Mouse (Mus musculus) hindbrain, embryonic 11.5 days (tissue): ENCODE measurements around the gene Mettl22. TPM values are rescaled to one million over a fixed set of nuclear protein-coding genes. Genes with fewer than 3 reads are reported as not detected.

Source experiments
- ATAC-seq: fragments of 200-750 bp; cut with Nextera tagmentation; 2 replicates; pipeline ENCODE4 v1.8.0; 2017; ENCODE audit warnings: mild to moderate bottlenecking, moderate TSS enrichment, moderate library complexity; ENCODE audit not compliant: low FRiP score
- DNase-seq: peaks from one replicate; pipeline ENCODE4 v3.0.0-alpha.2; 2015; ENCODE audit warnings: low spot score
- H3K27ac ChIP-seq: fragments of 300-500 bp; sonication (generic); 2 replicates; pipeline ENCODE4 v1.5.1; 2014; ENCODE audit warnings: mild to moderate bottlenecking, low read depth, low read length
- H3K27me3 ChIP-seq: fragments of 300-500 bp; sonication (generic); 2 replicates; pipeline ENCODE4 v1.6.1; 2014; ENCODE audit warnings: mild to moderate bottlenecking, low read length, moderate library complexity, mixed read lengths; ENCODE audit not compliant: control insufficient read depth, insufficient read depth
- H3K36me3 ChIP-seq: fragments of 300-500 bp; sonication (generic); 2 replicates; pipeline ENCODE4 v1.6.1; 2014; ENCODE audit warnings: mild to moderate bottlenecking, low read length, moderate library complexity, mixed read lengths; ENCODE audit not compliant: control insufficient read depth, insufficient read depth
- H3K4me1 ChIP-seq: fragments of 300-500 bp; sonication (generic); replicated peaks from 2 replicates; pipeline ENCODE4 v1.6.1; 2014; ENCODE audit warnings: low read length, mixed read lengths; ENCODE audit not compliant: control insufficient read depth, insufficient read depth
- H3K4me2 ChIP-seq: fragments of 300-500 bp; sonication (generic); replicated peaks from 2 replicates; pipeline ENCODE4 v1.6.1; 2014; ENCODE audit warnings: mild to moderate bottlenecking, low read depth, low read length
- H3K4me3 ChIP-seq: fragments of 300-500 bp; sonication (generic); 2 replicates; pipeline ENCODE4 v1.5.1; 2014; ENCODE audit warnings: low read depth, low read length
- H3K9ac ChIP-seq: fragments of 300-500 bp; sonication (generic); 2 replicates; pipeline ENCODE4 v1.6.1; 2014; ENCODE audit warnings: low read depth, low read length
- H3K9me3 ChIP-seq: fragments of 300-500 bp; sonication (generic); 2 replicates; pipeline ENCODE4 v1.6.1; 2016; ENCODE audit warnings: low read length; ENCODE audit not compliant: control insufficient read depth
- WGBS: fragments of 180-500 bp; shearing (Covaris S2); extraction: QIAGEN DNeasy Blood & Tissue Kit; methylation state at CpG from one replicate; pipeline ENCODE4 v1.1.7; 2014; 5-methylcytosine and 5-hydroxymethylcytosine counted together
- polyA plus RNA-seq: library from polyadenylated mRNA; unstranded; fragments of >200 nt; fragmentation: Nextera tagmentation; extraction: Ambion mirVana; gene quantifications from 2 replicates; pipeline ENCODE4 v1.2.1, GENCODE M21; 2014

Gene Mettl22
- polyA plus RNA-seq = 21.1 and 24.2 TPM in 2 replicates

- Histone ChIP-seq H3K27me3 (no peaks in the 10 kb centered on the region), H3K36me3 (no peaks in the 10 kb centered on the region), H3K4me3 (peak within 1 kb of the TSS; percentile 76), H3K9me3 (no peaks in the 10 kb centered on the region), H3K27ac (peak within 1 kb of the TSS; percentile 70; the same call in 1 of the 2 replicates), H3K4me2 (peak within 1 kb of the TSS; percentile 82), H3K4me1 (no peaks in the 10 kb centered on the region), H3K9ac (peak within 1 kb of the TSS; percentile 87)
- ATAC-seq = peak; percentile 98
- WGBS = under 1% methylated on average over 48 of the region's 48 CpGs
- peak; percentile 95 for DNase-seq
These were observed at the start of gene Mettl22 for GRCm38 (mm10) chr16:8470603-8471481. TSS of gene Mettl22 (plus strand) at chr16:8470788.

- no peak overlapping the region for H3K27ac ChIP-seq
- no peak overlapping the region for H3K4me3 ChIP-seq
- H3K9me3 ChIP-seq = no peaks in the 10 kb centered on the region
- no peak overlapping the region for H3K4me2 ChIP-seq
- H3K36me3 ChIP-seq = no peaks in the 10 kb centered on the region
- no peak overlapping the region for H3K9ac ChIP-seq
- no peaks in the 10 kb centered on the region for H3K4me1 ChIP-seq
- DNase-seq (no peak), ATAC-seq (no peak)
- H3K27me3 ChIP-seq = peaks cover 27% of the 10 kb centered on the region
- 93% methylated on average over 4 of the region's 4 CpGs for whole genome bisulfite sequencing
These were observed 49.7 kb upstream of the Mettl22 start for GRCm38 (mm10) chr16:8420842-8421241.

DNA sequence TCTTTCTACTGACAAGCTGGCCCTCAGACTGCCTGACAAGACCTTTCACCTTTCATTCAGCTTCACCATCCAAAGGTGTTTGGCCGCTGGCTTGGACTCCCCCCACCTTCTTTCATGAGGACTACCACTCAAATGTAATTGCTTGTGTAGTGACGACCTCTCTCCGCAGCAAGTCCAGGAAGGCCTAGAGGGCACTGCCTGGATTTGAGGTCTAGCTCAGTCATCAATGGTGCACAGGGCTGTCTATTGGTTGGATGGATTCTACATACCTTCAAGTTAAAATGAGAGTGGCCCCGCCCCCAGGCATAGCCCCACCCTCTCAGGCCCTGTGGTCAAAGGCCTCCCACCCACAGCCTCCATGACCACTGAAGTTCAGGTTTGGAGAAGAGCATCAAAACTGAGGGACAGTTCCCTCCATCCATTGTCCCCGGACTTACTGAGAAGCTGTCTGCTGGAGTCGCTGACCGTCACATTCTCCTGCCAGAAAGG, 46.9 kb upstream of the Mettl22 start:
- DNase-seq (no peak), ATAC-seq (no peak)
- WGBS = 46% methylated on average over 7 of the region's 7 CpGs
- H3K9me3 ChIP-seq = no peaks in the 10 kb centered on the region
- no peak overlapping the region for H3K9ac ChIP-seq
- H3K4me3 ChIP-seq = no peak overlapping the region
- H3K4me1 ChIP-seq = no peaks in the 10 kb centered on the region
- no peaks in the 10 kb centered on the region for H3K36me3 ChIP-seq
- no peak overlapping the region for H3K27ac ChIP-seq
- peaks cover 31% of the 10 kb centered on the region for H3K27me3 ChIP-seq
- H3K4me2 ChIP-seq = no peak overlapping the region

GRCm38 (mm10) chr16:8424161-8424970, 46.2 kb upstream of the Mettl22 start:
- peaks cover 31% of the 10 kb centered on the region for H3K27me3 ChIP-seq
- H3K27ac ChIP-seq = no peak overlapping the region
- WGBS = 4% methylated on average over 43 of the region's 43 CpGs
- peak overlapping the region; percentile 28 for H3K4me3 ChIP-seq
- no peak for ATAC-seq
- no peaks in the 10 kb centered on the region for H3K36me3 ChIP-seq
- DNase-seq = peak; percentile 28
- H3K9ac ChIP-seq = no peak overlapping the region
- no peaks in the 10 kb centered on the region for H3K9me3 ChIP-seq
- H3K4me2 ChIP-seq = peak overlapping the region; percentile 63
- H3K4me1 ChIP-seq = no peaks in the 10 kb centered on the region

DNA sequence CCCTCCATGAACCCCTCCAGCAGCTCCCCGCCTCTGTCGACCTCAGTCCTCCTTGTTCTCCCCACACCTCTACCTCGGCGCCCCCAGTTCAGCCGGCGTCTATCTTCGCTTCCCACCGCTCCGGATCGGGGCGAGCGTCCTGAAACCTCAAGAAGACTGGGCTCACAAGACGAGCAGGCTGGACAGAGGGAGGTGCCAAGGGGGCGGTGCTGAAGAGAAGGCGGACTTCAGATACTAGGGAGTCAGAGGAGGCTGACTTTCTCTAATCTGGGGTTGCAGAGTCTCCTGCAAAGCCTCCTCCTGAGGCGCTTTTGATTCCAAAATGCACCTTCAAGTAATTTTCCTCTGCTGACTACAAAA, 45.6 kb upstream of the Mettl22 start, which contains the start of gene Tmem114:
Tmem114 (minus strand) TSS at position 166 of the 360 bp plus-strand sequence.
- DNase-seq (peak; percentile 44), ATAC-seq (no peak)
- Histone ChIP-seq H3K27ac (no peak within 1 kb of the TSS), H3K36me3 (no peaks in the 10 kb centered on the region), H3K4me2 (peak within 1 kb of the TSS; percentile 63), H3K9me3 (no peaks in the 10 kb centered on the region), H3K9ac (no peak within 1 kb of the TSS), H3K4me3 (peak within 1 kb of the TSS; percentile 28), H3K27me3 (peaks cover 31% of the 10 kb centered on the region), H3K4me1 (no peaks in the 10 kb centered on the region)
- WGBS = 2% methylated on average over 16 of the region's 16 CpGs

GRCm38 (mm10) chr16:8425736-8426135, 44.9 kb upstream of the Mettl22 start:
- Histone ChIP-seq H3K4me1 (no peaks in the 10 kb centered on the region), H3K27me3 (peaks cover 31% of the 10 kb centered on the region), H3K9me3 (no peaks in the 10 kb centered on the region), H3K4me2 (no peak overlapping the region), H3K4me3 (no peak overlapping the region), H3K27ac (no peak overlapping the region), H3K9ac (no peak overlapping the region), H3K36me3 (no peaks in the 10 kb centered on the region)
- 82% methylated on average over 5 of the region's 5 CpGs for WGBS
- ATAC-seq = no peak
- no peak for DNase-seq

DNA sequence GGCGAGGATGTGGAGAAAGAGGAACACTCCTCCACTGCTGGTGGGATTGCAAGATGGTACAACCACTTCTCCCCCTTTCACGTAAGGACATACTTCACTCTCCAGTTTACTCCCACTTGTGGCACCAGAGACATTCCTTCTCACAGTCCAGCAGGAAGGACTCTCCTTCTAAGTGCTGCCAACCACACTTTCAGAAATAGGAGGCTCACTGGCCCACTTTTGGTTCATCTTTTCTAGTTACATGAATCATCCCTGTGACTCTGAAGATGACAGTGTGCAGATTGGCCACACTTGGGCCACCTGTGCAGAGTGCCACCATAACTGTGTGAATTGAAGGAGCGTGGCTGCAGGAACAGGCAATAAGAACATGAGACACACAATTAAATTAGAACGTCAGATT, 41.1 kb upstream of the Mettl22 start:
- no peaks in the 10 kb centered on the region for H3K9me3 ChIP-seq
- H3K9ac ChIP-seq = no peak overlapping the region
- WGBS = 86% methylated on average over 4 of the region's 4 CpGs
- no peaks in the 10 kb centered on the region for H3K36me3 ChIP-seq
- H3K27me3 ChIP-seq = peaks cover 16% of the 10 kb centered on the region
- no peak for ATAC-seq
- H3K4me1 ChIP-seq = no peaks in the 10 kb centered on the region
- H3K4me2 ChIP-seq = no peak overlapping the region
- no peak for DNase-seq
- H3K27ac ChIP-seq = no peak overlapping the region
- no peak overlapping the region for H3K4me3 ChIP-seq

DNA sequence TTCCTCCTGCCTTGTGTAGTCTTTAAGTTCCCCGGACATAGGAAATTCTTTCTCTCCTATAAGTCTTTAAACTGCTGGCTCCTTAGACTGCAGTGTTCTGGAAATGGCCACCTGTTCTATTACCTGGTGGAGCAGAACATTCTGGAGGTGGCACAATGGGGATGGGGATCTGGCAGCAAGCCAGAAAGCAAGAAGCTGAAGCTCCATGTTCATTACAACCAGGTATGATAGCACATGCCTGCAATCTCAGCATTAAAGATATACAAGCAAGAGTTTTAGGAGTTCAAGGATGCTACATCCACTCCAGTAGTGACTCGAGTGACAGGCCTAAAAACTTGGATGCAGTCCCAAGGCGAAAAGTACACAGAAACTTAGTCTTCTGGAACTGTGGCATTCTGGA, 38.0 kb upstream of the Mettl22 start:
- H3K9ac ChIP-seq = no peak overlapping the region
- no peak for ATAC-seq
- no peaks in the 10 kb centered on the region for H3K27me3 ChIP-seq
- 94% methylated on average over 3 of the region's 3 CpGs for WGBS
- H3K4me3 ChIP-seq = no peak overlapping the region
- no peaks in the 10 kb centered on the region for H3K36me3 ChIP-seq
- no peak overlapping the region for H3K4me2 ChIP-seq
- no peak overlapping the region for H3K27ac ChIP-seq
- H3K9me3 ChIP-seq = no peaks in the 10 kb centered on the region
- no peaks in the 10 kb centered on the region for H3K4me1 ChIP-seq
- no peak for DNase-seq
